Mouse (Mus musculus) liver, adult 2 months (tissue): ENCODE results near the gene Eefsec. TPM values are rescaled to one million over a fixed set of nuclear protein-coding genes. Genes with fewer than 3 reads are reported as not detected.

Source experiments
- DNase-seq: peaks from one replicate; pipeline ENCODE4 v3.0.0-alpha.2; 2011; ENCODE audit warnings: low read depth, low spot score; ENCODE audit errors: extremely low read depth
- H3K27ac ChIP-seq: fragments of 200-500 bp; replicated peaks from 2 replicates; pipeline ENCODE4 v1.5.1; 2012; ENCODE audit warnings: low read depth, mild to moderate bottlenecking, control low read depth, inconsistent platforms, low read length; ENCODE audit not compliant: insufficient read depth
- H3K27me3 ChIP-seq: fragments of 200-500 bp; 2 replicates; pipeline ENCODE4 v1.6.1; 2012; ENCODE audit warnings: mild to moderate bottlenecking, moderate library complexity, low read length, inconsistent platforms; ENCODE audit not compliant: control insufficient read depth, insufficient read depth
- H3K36me3 ChIP-seq: fragments of 200-500 bp; 2 replicates; pipeline ENCODE4 v1.6.1; 2012; ENCODE audit warnings: low read length, inconsistent platforms; ENCODE audit not compliant: control insufficient read depth, insufficient read depth
- H3K4me1 ChIP-seq: fragments of 200-500 bp; 2 replicates; pipeline ENCODE4 v1.6.1; 2011; ENCODE audit warnings: low read length; ENCODE audit not compliant: control insufficient read depth, insufficient read depth
- H3K4me3 ChIP-seq: fragments of 200-500 bp; 2 replicates; pipeline ENCODE4 v1.5.1; 2011; ENCODE audit warnings: low read depth, mild to moderate bottlenecking, control low read depth, low read length, moderate library complexity; ENCODE audit not compliant: insufficient read depth
- H3K79me2 ChIP-seq: fragments of 200-500 bp; 2 replicates; pipeline ENCODE4 v1.6.1; 2012; ENCODE audit warnings: inconsistent platforms, mild to moderate bottlenecking, low read length, moderate library complexity; ENCODE audit not compliant: control insufficient read depth, insufficient read depth
- H3K9ac ChIP-seq: fragments of 200-500 bp; 2 replicates; pipeline ENCODE4 v1.6.1; 2012; ENCODE audit warnings: low read depth, mild to moderate bottlenecking, control low read depth, inconsistent platforms, low read length
- CTCF ChIP-seq: fragments of 200-500 bp; IDR thresholded peaks from 2 replicates; pipeline ENCODE4 v1.5.1; 2011; ENCODE audit warnings: low read depth, low read length, control low read depth
- POLR2A ChIP-seq: fragments of 200-500 bp; IDR thresholded peaks from 2 replicates; pipeline ENCODE4 v1.6.1; 2011; ENCODE audit warnings: low read length, control low read depth; ENCODE audit not compliant: insufficient read depth; ENCODE audit errors: extremely low read depth
- WGBS: fragments of 180-500 bp; shearing (Covaris S2); methylation state at CpG from one replicate; pipeline ENCODE4 v1.1.7; 2018; 5-methylcytosine and 5-hydroxymethylcytosine counted together
- polyA plus RNA-seq: library from polyadenylated mRNA; depleted of rRNA; stranded (reverse); fragments of >200 nt; gene quantifications from 2 replicates; pipeline ENCODE4 v1.2.3, GENCODE M21; 2012; rRNA removed
- total RNA-seq: library from RNA; depleted of rRNA; stranded (reverse); fragments of >200 nt; gene quantifications from 2 replicates; pipeline ENCODE4 v1.2.3, GENCODE M21; 2014; rRNA removed

Gene Eefsec
- total RNA-seq (23.7 and 27.3 TPM in 2 replicates), polyA plus RNA-seq (39.2 and 42.8 TPM in 2 replicates)

DNA sequence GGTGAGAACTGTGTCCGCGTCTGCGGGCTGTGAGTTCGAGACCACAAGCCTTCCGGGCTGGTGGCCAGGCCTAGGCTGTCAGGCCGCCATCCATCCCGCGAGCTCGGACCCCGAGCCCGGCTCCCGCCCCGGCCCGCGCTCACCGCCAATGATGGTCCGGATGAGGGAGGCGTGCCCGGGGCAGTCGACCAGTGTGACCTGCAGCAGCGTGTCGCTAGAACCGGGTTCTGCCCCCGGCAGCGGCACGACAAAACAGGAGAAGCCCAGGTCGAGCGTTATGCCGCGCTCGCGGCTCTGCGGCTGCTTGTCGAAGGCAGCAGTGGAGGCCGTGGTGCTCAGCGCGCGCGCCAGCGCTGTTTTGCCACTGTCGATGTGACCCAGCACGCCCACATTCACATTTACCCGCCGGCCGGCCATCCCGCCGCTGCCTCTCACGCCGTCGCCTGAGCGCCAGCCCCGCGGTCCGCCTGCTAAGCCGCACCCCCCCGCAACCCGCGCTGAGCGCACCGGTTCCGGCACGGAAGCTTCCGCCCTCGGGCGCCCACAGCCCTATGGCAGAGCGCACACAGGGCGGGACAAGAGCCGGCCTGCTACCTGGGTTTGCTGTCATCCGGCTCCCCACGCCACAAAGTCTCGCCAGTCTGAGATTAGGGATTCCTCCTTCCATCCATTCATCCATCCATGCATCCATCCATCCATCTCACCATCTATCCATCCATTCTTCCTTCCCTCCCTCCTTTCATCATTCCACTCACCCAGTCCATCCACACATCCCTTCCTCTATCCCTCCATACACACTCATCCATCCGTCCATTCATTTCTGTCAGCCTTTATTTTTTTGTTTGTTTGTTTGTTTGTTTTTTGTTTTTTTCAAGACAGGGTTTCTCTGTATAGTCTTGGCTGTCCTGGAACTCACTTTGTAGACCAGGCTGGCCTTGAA, at the start of gene Eefsec:
TSS of gene Eefsec (minus strand) at position 477 of the 940 bp plus-strand sequence.
- peak within 1 kb of the TSS; percentile 50 for H3K27ac ChIP-seq
- WGBS: 2% methylated on average over 72 of the region's 72 CpGs
- H3K79me2 ChIP-seq: peaks cover 12% of the 10 kb centered on the region; the same call in 1 of the 2 replicates

GRCm38 (mm10) chr6:88493712-88494111, 47.4 kb upstream of the Eefsec start:
- WGBS: 91% methylated on average over 6 of the region's 6 CpGs
- no peak for DNase-seq
- no peak for TF ChIP-seq CTCF
- no peak for TF ChIP-seq POLR2A

More for the DNA sequence above, at the start of gene Eefsec:
- Histone ChIP-seq H3K36me3 (no peaks in the 10 kb centered on the region), H3K9ac (peak within 1 kb of the TSS; percentile 90), H3K4me1 (peaks cover 20% of the 10 kb centered on the region), H3K27me3 (no peaks in the 10 kb centered on the region), H3K4me3 (peak within 1 kb of the TSS; percentile 80)
- TF ChIP-seq POLR2A: peak; percentile 62; the same call in 1 of the 2 replicates
- no peak for TF ChIP-seq CTCF
- DNase-seq: peak; percentile 58

GRCm38 (mm10) chr6:88490629-88491354, 44.5 kb upstream of the Eefsec start:
- Histone ChIP-seq H3K4me1 (no peaks in the 10 kb centered on the region), H3K9ac (no peak overlapping the region), H3K4me3 (no peak overlapping the region), H3K27ac (no peak overlapping the region), H3K36me3 (peaks cover 4% of the 10 kb centered on the region), H3K27me3 (no peaks in the 10 kb centered on the region), H3K79me2 (no peaks in the 10 kb centered on the region)
- TF ChIP-seq CTCF (no peak), POLR2A (no peak)
- WGBS: 62% methylated on average over 12 of the region's 12 CpGs
- DNase-seq: peak; percentile 29

More at GRCm38 (mm10) chr6:88493712-88494111, 47.4 kb upstream of the Eefsec start:
- Histone ChIP-seq H3K36me3 (no peaks in the 10 kb centered on the region), H3K4me1 (no peaks in the 10 kb centered on the region), H3K79me2 (no peaks in the 10 kb centered on the region), H3K27me3 (no peaks in the 10 kb centered on the region), H3K4me3 (no peak overlapping the region), H3K27ac (no peak overlapping the region), H3K9ac (no peak overlapping the region)

DNA sequence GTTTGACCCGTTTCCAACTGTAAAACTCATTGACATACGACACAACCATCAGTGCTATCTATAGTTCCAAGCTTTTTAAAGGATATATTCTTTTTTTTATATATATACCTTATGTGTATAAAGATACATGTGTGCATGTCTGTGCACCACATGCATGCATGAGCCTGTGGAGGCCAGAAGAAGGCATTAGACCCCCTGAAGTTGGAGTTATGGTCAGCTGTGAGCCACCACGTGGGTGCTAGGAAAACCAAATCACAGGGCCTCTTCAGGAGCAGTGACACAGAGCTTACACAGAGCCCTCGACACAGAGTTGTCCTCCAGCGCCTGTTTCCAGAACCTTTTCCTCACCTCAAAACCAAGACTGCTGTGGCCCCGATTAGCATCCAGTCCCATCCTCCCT, 43.5 kb upstream of the Eefsec start:
- Histone ChIP-seq H3K4me1 (peaks cover 4% of the 10 kb centered on the region; the same call in 1 of the 2 replicates), H3K79me2 (no peaks in the 10 kb centered on the region), H3K36me3 (peaks cover 4% of the 10 kb centered on the region), H3K27me3 (no peaks in the 10 kb centered on the region), H3K9ac (no peak overlapping the region), H3K27ac (no peak overlapping the region), H3K4me3 (no peak overlapping the region)
- no peak for TF ChIP-seq CTCF
- TF ChIP-seq POLR2A: no peak
- 91% methylated on average over 6 of the region's 6 CpGs for WGBS
- no peak for DNase-seq

DNA sequence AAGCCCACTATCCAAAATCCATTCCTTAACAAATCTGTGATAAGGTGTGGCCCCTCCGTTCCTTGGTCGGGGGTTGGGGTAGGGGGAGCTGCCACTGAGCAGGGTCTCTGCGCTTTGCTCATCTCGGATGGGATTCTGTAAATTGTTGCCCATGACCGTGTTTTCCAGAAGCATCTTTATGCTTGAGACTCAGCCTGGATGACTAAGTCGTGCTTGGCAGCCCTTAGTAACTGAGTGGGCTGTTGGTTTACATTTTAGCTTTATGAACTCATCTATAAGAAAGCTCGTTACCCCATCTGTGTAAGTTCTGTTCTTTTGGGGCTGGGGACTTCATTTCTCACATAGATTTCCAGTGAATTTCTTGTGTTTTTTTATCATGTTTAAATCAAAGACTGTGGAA, 42.7 kb upstream of the Eefsec start:
- Histone ChIP-seq H3K4me3 (no peak overlapping the region), H3K36me3 (peaks cover 8% of the 10 kb centered on the region), H3K27ac (no peak overlapping the region), H3K27me3 (no peaks in the 10 kb centered on the region), H3K79me2 (no peaks in the 10 kb centered on the region), H3K9ac (no peak overlapping the region), H3K4me1 (peaks cover 5% of the 10 kb centered on the region; the same call in 1 of the 2 replicates)
- WGBS: 89% methylated on average over 7 of the region's 7 CpGs
- no peak for DNase-seq
- TF ChIP-seq CTCF (no peak), POLR2A (no peak)
